Mouse (Mus musculus): ENCODE results near the gene Leng8. TPM values are rescaled to one million over a fixed set of nuclear protein-coding genes. Genes with fewer than 3 reads are reported as not detected.

Leng8 gene
- total and polyA plus RNA-seq, 3 experiments: 40.8 to 154 (median 132) TPM

GRCm38 (mm10) chr7:4131964-4132363, 4.9 kb upstream of the Leng8 start:
- no peaks in the 10 kb centered on the region for H3K27me3 ChIP-seq (ENCODE audit: insufficient read depth, low read length)
- no peak overlapping the region for H3K4me3 ChIP-seq (ENCODE audit: low read depth, low read length)
- DNase-seq (ENCODE audit: low spot score) (no peak), ATAC-seq (ENCODE audit: extremely low read depth, insufficient number of reproducible peaks, low FRiP score, poor library complexity, severe bottlenecking) (no peak)
- H3K9me3 ChIP-seq (replicated peaks): no peaks in the 10 kb centered on the region
- H3K4me1 ChIP-seq (ENCODE audit: insufficient read depth, low read depth, low read length): peaks cover 21% of the 10 kb centered on the region
- TF ChIP-seq TAL1 (conservative IDR thresholded peaks at IDR 0.05; ENCODE audit: low read depth, low read length) (no peak), POLR2AphosphoS5 (IDR thresholded peaks at IDR 0.05; ENCODE audit: insufficient replicate concordance, low read depth, low read length) (no peak), GATA1 (IDR thresholded peaks at IDR 0.05; ENCODE audit: borderline replicate concordance, low read length) (no peak), GATA2 (IDR thresholded peaks at IDR 0.05; ENCODE audit: borderline replicate concordance, low read depth, low read length) (no peak), CTCF (IDR thresholded peaks at IDR 0.05; ENCODE audit: low read depth, low read length) (no peak)
- H3K36me3 ChIP-seq (replicated peaks): peaks cover 45% of the 10 kb centered on the region

GRCm38 (mm10) chr7:4132581-4132980, 4.3 kb upstream of the Leng8 start:
- ATAC-seq (ENCODE audit: extremely low read depth, insufficient number of reproducible peaks, low FRiP score, poor library complexity, severe bottlenecking) (no peak), DNase-seq (ENCODE audit: low spot score) (no peak)
- Histone ChIP-seq H3K36me3 (replicated peaks) (peaks cover 47% of the 10 kb centered on the region), H3K4me3 (ENCODE audit: low read depth, low read length) (no peak overlapping the region), H3K9me3 (replicated peaks) (no peaks in the 10 kb centered on the region), H3K27me3 (ENCODE audit: insufficient read depth, low read length) (no peaks in the 10 kb centered on the region), H3K4me1 (ENCODE audit: insufficient read depth, low read depth, low read length) (peaks cover 23% of the 10 kb centered on the region)
- TF ChIP-seq GATA1 (IDR thresholded peaks at IDR 0.05; ENCODE audit: borderline replicate concordance, low read length): no peak
- TF ChIP-seq CTCF (IDR thresholded peaks at IDR 0.05; ENCODE audit: low read depth, low read length): no peak
- TF ChIP-seq GATA2 (IDR thresholded peaks at IDR 0.05; ENCODE audit: borderline replicate concordance, low read depth, low read length): no peak
- TF ChIP-seq POLR2AphosphoS5 (IDR thresholded peaks at IDR 0.05; ENCODE audit: insufficient replicate concordance, low read depth, low read length): no peak
- no peak for TF ChIP-seq TAL1 (conservative IDR thresholded peaks at IDR 0.05; ENCODE audit: low read depth, low read length)

- H3K9me3 ChIP-seq (replicated peaks): no peaks in the 10 kb centered on the region
- DNase-seq (ENCODE audit: low spot score) (no peak), ATAC-seq (ENCODE audit: extremely low read depth, insufficient number of reproducible peaks, low FRiP score, poor library complexity, severe bottlenecking) (no peak)
- TF ChIP-seq GATA2 (IDR thresholded peaks at IDR 0.05; ENCODE audit: borderline replicate concordance, low read depth, low read length) (no peak), GATA1 (IDR thresholded peaks at IDR 0.05; ENCODE audit: borderline replicate concordance, low read length) (no peak), CTCF (IDR thresholded peaks at IDR 0.05; ENCODE audit: low read depth, low read length) (no peak)
- H3K4me1 ChIP-seq (ENCODE audit: insufficient read depth, low read depth, low read length): peaks cover 27% of the 10 kb centered on the region
- H3K4me3 ChIP-seq (ENCODE audit: low read depth, low read length): no peak overlapping the region
- peaks cover 48% of the 10 kb centered on the region for H3K36me3 ChIP-seq (replicated peaks)
- no peaks in the 10 kb centered on the region for H3K27me3 ChIP-seq (ENCODE audit: insufficient read depth, low read length)
Observed at GRCm38 (mm10) chr7:4132998-4133397, 3.8 kb upstream of the Leng8 start.

GRCm38 (mm10) chr7:4134911-4135310, 1.9 kb upstream of the Leng8 start:
- Histone ChIP-seq H3K4me1 (ENCODE audit: insufficient read depth, low read depth, low read length) (peaks cover 45% of the 10 kb centered on the region), H3K4me3 (ENCODE audit: low read depth, low read length) (no peak overlapping the region)
- TF ChIP-seq GATA1 (IDR thresholded peaks at IDR 0.05; ENCODE audit: borderline replicate concordance, low read length) (no peak), GATA2 (IDR thresholded peaks at IDR 0.05; ENCODE audit: borderline replicate concordance, low read depth, low read length) (no peak), CTCF (IDR thresholded peaks at IDR 0.05; ENCODE audit: low read depth, low read length) (no peak), POLR2AphosphoS5 (IDR thresholded peaks at IDR 0.05; ENCODE audit: insufficient replicate concordance, low read depth, low read length) (no peak), TAL1 (conservative IDR thresholded peaks at IDR 0.05; ENCODE audit: low read depth, low read length) (no peak)

GRCm38 (mm10) chr7:4136404-4136770, 452 bp upstream of the Leng8 start:
- H3K36me3 ChIP-seq (replicated peaks): peaks cover 74% of the 10 kb centered on the region
- ATAC-seq (ENCODE audit: extremely low read depth, insufficient number of reproducible peaks, low FRiP score, poor library complexity, severe bottlenecking): no peak

More at GRCm38 (mm10) chr7:4134911-4135310, 1.9 kb upstream of the Leng8 start:
- peaks cover 64% of the 10 kb centered on the region for H3K36me3 ChIP-seq (replicated peaks)
- DNase-seq (ENCODE audit: low spot score): no peak
- ATAC-seq (ENCODE audit: extremely low read depth, insufficient number of reproducible peaks, low FRiP score, poor library complexity, severe bottlenecking): no peak
- no peaks in the 10 kb centered on the region for H3K27me3 ChIP-seq (ENCODE audit: insufficient read depth, low read length)
- H3K9me3 ChIP-seq (replicated peaks): no peaks in the 10 kb centered on the region

GRCm38 (mm10) chr7:4137746-4138145, 907 bp downstream of the Leng8 start:
- TF ChIP-seq GATA2 (IDR thresholded peaks at IDR 0.05; ENCODE audit: borderline replicate concordance, low read depth, low read length) (no peak), POLR2AphosphoS5 (IDR thresholded peaks at IDR 0.05; ENCODE audit: insufficient replicate concordance, low read depth, low read length) (no peak), TAL1 (conservative IDR thresholded peaks at IDR 0.05; ENCODE audit: low read depth, low read length) (no peak), GATA1 (IDR thresholded peaks at IDR 0.05; ENCODE audit: borderline replicate concordance, low read length) (no peak), CTCF (IDR thresholded peaks at IDR 0.05; ENCODE audit: low read depth, low read length) (no peak)
- peaks cover 74% of the 10 kb centered on the region for H3K36me3 ChIP-seq (replicated peaks)
- peak overlapping the region; percentile 81 for H3K4me3 ChIP-seq (ENCODE audit: low read depth, low read length)
- ATAC-seq (ENCODE audit: extremely low read depth, insufficient number of reproducible peaks, low FRiP score, poor library complexity, severe bottlenecking): no peak
- DNase-seq (ENCODE audit: low spot score): no peak
- H3K4me1 ChIP-seq (ENCODE audit: insufficient read depth, low read depth, low read length): peaks cover 59% of the 10 kb centered on the region
- H3K27me3 ChIP-seq (ENCODE audit: insufficient read depth, low read length): no peaks in the 10 kb centered on the region
- H3K9me3 ChIP-seq (replicated peaks): no peaks in the 10 kb centered on the region

More at GRCm38 (mm10) chr7:4136404-4136770, 452 bp upstream of the Leng8 start:
- Histone ChIP-seq H3K27me3 (ENCODE audit: insufficient read depth, low read length) (no peaks in the 10 kb centered on the region), H3K4me3 (ENCODE audit: low read depth, low read length) (peak overlapping the region; percentile 81), H3K4me1 (ENCODE audit: insufficient read depth, low read depth, low read length) (peaks cover 52% of the 10 kb centered on the region), H3K9me3 (replicated peaks) (no peaks in the 10 kb centered on the region)
- DNase-seq (ENCODE audit: low spot score): no peak
- TF ChIP-seq CTCF (IDR thresholded peaks at IDR 0.05; ENCODE audit: low read depth, low read length) (no peak), TAL1 (conservative IDR thresholded peaks at IDR 0.05; ENCODE audit: low read depth, low read length) (no peak)

- no peaks in the 10 kb centered on the region for H3K9me3 ChIP-seq (replicated peaks)
- TF ChIP-seq TAL1 (conservative IDR thresholded peaks at IDR 0.05; ENCODE audit: low read depth, low read length) (no peak), GATA1 (IDR thresholded peaks at IDR 0.05; ENCODE audit: borderline replicate concordance, low read length) (no peak), GATA2 (IDR thresholded peaks at IDR 0.05; ENCODE audit: borderline replicate concordance, low read depth, low read length) (no peak), POLR2AphosphoS5 (IDR thresholded peaks at IDR 0.05; ENCODE audit: insufficient replicate concordance, low read depth, low read length) (no peak), CTCF (IDR thresholded peaks at IDR 0.05; ENCODE audit: low read depth, low read length) (no peak)
- DNase-seq (ENCODE audit: low spot score) (no peak), ATAC-seq (ENCODE audit: extremely low read depth, insufficient number of reproducible peaks, low FRiP score, poor library complexity, severe bottlenecking) (no peak)
- H3K36me3 ChIP-seq (replicated peaks): peaks cover 74% of the 10 kb centered on the region
- peak overlapping the region; percentile 81; the same call in 1 of the 2 replicates for H3K4me3 ChIP-seq (ENCODE audit: low read depth, low read length)
- no peaks in the 10 kb centered on the region for H3K27me3 ChIP-seq (ENCODE audit: insufficient read depth, low read length)
- H3K4me1 ChIP-seq (ENCODE audit: insufficient read depth, low read depth, low read length): peaks cover 63% of the 10 kb centered on the region
Observed at GRCm38 (mm10) chr7:4138181-4138580, 1.3 kb downstream of the Leng8 start.
